Mouse (Mus musculus): ENCODE results near the gene Scyl2. TPM values are rescaled to one million over a fixed set of nuclear protein-coding genes. Genes with fewer than 3 reads are reported as not detected.
"Not testable (repeated sequence)": the region's sequence is repeated elsewhere in the genome, so short reads cannot be mapped to it uniquely, and the experiment has no call there.

The Scyl2 gene
- polyA plus RNA-seq, 3 experiments from 2014 or later, result 7.8 to 10.7 (median 9.9) TPM

DNA sequence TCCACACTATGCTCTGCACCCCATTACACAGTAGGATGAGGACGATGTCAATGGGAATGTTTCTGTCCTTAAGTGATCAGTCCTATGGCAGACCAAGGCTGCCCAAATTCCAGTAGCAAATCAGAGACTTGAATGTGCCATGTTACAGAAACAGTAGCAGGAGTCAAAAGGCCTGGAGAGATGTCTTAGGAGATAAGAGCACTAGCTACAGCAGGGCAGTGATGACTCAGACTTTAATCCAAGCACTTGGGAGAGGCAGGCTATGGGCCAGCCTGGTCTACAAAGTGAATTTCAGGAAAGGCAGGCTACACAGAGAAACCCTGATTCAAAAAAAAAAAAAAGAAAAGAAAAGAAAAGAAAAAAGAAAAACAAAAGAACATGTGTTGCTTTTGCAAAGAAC is 6.6 kb downstream of the Scyl2 start:
- no peak for ATAC-seq

DNA sequence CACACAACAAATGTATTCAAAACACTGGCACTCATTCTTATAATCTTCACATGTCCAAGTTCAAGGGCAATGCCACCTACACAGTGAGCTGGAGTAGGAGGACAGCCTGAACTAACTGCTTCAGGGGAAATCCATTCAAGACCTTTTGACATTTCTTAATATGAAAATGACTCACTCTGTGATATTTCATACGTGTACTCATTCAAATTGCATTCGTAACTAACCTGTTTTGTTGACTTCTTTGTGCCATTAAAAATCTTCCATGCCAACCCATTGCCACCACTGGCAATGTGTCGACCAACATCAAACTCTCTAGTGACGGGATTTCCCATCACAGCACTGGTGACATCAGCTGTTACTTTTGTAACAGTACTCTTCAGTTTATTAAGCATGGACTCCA is 8.0 kb downstream of the Scyl2 start:
- peak; percentile 74 for ATAC-seq

DNA sequence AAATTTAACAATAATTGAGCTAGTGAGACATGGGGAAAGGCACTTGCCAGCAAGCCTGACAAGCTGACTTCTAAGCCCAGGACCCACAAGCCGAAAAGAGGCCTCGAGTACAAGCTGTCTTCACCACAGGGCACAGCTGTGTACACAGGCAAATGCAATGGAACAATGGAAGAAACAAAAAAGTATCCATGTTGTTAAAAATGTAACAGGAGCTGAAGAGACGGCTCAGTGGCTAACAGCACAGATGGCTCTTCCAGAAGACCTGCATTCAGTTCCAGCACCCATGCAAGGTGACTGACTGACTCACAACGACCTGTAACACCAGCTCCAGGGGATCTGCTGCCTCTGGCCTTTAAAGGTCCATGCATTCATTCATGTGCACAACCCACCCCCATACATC is 9.5 kb downstream of the Scyl2 start:
- ATAC-seq, result no peak

DNA sequence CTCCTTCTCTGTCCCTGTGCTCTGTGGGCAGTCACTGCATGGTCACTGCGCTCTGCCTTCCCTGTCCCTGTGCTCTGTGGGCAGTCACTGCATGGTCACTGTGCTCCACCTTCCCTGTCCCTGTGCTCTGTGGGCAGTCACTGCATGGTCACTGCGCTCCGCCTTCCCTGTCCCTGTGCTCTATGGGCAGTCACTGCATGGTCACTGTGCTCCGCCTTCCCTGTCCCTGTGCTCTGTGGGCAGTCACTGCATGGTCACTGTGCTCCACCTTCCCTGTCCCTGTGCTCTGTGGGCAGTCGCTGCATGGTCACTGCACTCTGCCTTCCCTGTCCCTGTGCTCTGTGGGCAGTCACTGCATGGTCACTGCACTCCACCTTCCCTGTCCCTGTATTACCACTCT is 15.7 kb downstream of the Scyl2 start:
- ATAC-seq, result not testable (repeated sequence)

DNA sequence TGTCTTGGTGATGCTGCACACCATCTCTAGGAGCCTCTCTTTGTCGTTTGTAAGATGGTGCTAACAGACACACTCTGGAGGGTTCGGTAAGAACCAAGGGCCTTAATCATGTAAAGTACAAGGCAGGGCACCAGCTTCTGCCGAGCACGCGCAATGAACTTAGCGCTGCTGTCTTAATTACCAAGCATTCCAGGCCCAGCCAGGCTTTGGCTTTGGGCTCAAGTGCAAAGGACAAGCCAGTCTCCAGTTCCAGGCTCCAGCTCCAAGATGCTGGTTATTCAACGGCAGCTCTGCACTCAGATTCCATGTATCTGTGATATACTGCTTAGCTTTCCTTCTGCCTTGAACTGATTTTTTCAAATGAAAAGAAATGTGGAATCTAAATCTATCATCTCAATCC is 18.5 kb downstream of the Scyl2 start:
- no peak for ATAC-seq

DNA sequence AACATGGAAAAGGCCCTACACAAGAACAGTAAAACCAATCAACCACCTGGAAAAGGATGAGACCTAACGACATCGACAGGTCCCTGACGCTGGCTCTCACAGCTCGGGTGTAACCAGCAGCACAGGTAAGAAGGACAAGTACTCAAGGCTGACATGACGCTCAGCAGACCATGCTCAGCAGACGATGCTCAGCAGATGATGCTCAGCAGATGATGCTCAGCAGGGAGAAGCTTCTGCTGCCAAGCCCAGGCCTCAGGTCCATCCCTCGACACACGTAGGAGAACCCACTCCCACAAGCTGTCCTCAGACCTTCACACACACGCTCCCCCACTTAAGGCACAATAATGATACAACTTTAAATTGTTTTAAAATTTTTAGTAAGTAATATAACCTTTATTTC is 20.4 kb downstream of the Scyl2 start:
- ATAC-seq, result no peak

DNA sequence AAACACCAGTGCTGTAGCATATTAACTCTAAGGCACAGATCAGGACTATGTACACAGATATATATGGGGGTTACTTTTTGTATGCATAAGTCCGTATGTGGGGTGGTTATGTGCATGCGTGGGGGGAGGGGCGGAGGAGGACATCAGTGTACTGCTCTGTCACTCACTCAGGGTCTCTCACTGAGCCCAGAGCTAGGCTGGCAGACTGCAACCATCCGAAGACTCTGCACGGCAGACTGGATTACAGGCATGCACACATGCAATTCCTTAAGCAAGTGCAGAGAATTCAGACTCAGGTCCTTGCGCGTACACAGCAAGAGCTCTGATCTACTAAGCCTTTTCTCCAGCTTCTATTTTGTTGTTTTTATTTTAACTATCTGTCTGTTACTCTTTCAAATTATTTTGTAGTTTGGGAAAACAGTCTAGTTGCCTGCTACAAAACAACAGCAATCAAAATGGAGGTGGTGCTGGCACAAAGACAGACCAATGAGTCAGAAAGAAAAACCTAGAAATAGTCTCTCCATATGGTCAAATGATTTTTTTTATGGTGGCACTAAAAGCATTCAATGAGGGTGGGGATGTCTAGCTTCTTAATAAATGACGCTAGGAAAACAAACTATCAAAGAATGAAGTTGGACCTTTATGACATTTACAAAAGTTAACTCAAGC is 21.0 kb downstream of the Scyl2 start:
- ATAC-seq, result no peak

DNA sequence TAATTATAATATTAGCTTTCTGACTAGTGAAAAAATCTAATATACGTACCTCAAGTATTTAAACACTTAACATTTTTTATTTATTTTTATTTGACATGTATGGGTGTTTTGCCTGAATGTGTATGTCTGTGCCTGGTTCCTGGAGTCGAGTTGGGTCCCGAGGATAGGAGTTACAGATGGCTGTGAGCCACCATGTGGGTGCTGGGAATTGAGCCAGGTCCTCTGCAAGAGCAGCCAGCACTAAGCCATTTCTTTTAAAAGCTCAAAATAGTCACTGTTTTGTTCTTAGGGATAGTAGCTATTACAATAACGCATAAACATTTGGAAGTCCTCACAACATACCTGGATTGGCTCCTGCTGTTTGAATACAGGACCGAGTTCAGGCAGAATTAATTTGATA is 29.7 kb downstream of the Scyl2 start:
- no peak for ATAC-seq

DNA sequence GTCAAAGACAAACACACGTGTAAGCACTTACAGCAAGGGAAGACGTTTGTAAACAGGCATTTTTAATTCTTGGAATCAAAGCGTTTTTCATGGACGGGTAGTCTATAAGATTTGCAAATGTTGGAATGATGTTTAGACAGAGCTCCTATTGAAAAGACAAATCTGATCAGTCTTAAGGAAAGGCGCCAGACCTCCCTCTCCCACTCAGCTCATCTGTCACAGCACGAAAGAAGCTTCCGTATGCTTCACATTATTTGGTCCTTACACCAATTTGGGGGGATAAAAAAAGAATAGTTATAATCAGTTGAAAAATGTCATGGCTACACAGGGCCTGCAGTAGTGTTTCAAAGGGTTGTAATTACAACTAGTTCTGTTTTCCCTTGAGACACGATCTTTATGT is 33.2 kb downstream of the Scyl2 start:
- no peak for ATAC-seq

DNA sequence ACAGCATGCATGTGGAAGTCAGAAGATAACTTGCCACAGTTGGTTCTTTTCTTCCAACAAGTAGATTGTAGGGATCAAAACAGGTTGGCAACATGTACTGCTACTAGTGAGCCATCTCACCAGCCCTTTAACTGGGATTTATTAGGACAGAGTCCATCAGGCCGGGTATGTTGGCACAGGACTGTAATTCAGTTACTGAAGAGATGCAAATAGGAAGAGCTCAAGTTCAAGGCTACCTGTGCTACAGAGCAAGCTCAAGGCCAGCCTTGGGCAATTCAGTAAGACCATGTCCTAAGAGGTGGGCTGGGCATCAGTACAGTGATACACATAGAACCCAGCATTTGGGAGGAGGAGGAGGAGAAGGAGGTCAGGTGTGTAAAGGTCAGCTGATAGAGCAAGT is 34.4 kb downstream of the Scyl2 start:
- no peak for ATAC-seq

DNA sequence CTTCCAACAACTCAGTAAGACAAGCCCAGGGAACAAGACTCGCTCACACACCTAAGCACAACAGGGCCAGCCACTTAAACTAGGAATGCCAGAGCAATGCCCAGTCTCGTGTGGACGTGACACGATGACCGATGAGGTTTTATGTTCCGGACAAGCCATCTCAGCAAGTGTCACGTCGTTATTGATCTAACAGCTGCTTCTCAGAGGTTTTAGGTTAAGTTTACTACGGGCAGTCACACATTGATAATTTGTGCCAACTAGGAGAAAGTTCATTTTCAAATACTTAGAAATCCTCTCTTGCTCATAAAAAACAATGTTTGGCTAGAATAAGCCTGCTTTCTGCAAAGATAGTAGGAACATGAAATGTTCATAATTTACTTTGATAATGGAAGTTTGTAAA is 39.2 kb downstream of the Scyl2 start:
- no peak for ATAC-seq

DNA sequence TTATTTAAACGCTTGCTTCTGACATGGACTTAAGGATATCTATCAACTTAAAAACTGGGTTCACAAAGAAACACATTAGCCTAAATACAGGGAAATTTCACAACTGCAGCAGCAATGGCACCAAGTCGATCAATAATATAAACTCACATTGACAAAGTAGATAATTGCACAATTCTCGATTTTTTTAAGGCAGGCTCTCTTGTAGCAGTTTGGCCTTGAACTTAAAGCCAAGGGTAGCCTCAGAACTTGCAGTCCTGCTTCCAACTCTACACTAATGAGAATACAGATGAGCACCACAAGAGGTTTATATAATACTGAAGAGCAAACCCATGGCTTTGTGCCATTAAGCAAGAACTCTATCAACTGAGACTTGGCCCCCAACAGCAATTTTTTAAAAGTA is 49.1 kb downstream of the Scyl2 start:
- ATAC-seq, result no peak

DNA sequence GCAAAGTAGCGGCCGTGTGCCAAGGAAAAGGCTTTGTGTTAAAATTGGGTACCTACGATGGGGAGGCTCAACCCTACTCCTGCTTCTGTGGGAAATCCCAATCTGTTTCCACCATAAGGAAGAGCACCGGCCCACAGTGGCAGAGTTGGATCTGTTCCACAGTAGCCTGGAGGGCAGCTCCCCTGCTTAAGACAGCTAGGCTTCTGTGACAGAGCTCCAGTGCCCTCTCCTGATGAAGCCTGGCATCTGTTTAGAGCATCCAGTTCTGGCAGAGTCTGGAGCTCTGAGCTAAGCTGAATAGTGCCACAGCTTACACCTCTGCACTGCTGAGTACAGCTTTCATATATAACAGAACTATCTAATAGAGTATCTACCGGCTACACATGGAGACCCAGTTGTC is 51.1 kb downstream of the Scyl2 start:
- no peak for ATAC-seq

DNA sequence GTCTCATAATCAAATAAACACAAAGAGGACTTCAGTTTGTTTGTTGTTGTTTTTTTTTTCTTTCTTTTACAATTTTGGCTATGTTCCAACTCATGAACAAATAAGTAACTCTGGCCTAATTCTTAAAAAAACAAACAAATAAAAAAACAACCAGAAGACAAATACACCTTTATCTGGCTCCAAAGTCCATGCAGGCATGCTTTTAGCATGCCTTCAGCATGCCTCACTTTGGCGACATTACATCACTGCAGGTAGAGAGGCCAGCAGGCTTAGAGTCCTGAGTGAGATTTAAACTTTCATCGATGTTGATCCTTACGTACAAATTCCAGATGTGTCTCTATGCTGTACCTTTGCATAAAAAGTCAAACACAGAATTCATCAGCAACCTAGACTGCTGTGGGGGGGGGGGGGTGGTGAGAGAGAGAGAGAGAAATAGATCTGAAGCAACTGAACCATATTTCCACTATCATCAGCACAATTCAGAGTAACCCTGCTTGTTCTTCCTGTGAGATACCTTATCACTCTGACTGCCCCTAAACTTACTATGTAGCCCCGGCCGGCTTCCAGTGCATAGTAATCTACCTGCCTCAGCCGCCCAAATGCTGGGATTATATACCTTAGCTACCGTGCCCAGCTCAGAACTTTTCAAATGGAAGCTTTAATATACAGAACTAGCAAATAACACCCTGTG is 52.2 kb downstream of the Scyl2 start:
- ATAC-seq, result peak; percentile 39

DNA sequence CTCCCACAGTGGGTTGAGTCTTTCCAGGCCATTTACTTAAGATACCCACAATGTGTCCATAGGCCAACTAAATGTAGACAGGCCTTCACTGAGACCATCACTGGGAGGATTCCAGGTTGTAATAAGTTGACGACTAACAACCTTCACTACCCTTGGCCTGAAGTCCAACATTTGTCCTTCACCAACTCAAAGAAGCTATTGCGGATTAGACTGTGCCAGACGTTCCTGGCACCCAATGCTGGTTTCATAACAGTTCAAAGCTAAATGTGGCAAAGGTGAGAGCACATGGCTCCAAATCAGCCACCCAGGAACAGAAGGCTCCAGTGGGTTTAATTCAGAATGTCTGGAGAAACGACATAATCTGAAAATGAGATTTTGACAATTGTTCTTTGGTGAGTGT is 53.0 kb downstream of the Scyl2 start:
- ATAC-seq, result no peak

DNA sequence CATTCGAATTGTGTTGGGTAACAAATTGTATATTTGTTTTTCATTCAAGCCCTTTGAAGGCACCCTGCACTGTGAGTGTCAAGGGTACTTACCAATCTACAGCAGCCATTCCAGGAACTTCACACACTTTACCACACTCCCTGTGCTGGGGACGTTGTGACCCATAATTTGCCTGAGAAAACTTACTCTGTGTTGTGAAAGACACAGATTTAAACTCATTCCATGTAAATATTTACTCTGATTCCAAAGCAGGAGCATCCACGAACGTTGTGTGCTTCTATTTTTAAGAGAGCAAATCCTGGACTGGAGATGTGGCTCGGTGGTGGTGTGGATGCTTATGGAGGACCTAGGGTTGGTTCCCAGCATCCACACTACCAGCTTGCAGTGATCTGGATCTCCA is 54.3 kb downstream of the Scyl2 start:
- ATAC-seq, result no peak

DNA sequence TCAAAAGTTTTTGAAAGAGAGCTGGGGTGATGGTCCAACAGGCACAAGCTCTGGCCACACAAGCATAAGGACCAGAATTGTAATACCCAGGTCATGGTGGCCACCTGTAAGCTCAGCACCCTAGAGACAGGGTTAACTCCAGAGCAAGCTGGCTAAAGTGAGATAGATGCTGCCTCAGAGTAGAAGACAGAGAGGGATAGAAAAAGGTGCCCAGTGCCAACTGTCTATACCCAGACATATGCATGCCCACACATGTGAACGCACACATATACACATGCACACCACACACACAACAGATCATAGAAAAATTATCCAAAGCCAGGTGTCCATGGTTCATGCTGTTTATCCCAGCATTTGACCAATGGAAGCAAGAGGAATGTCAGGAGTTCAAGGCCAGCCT is 55.5 kb downstream of the Scyl2 start:
- ATAC-seq, result no peak

DNA sequence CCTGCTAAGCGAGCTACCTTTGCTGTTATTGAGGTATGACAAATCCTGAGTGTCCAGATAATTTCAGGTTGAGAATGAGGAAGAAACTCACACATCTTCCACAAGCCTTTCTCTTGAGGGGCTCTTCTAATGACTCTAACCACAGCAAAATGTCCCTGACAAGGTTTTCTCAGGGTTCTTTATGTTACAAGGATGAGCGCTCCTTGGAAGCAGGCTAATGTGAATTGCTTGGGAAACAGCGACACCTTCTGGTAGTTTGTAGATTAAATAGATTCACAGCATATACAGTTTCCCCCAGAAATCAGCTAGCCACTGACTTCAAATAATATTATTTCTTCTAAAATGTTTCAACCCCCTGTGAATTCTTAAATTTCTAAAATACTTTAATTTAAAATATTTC is 56.0 kb downstream of the Scyl2 start:
- ATAC-seq, result peak; percentile 72

DNA sequence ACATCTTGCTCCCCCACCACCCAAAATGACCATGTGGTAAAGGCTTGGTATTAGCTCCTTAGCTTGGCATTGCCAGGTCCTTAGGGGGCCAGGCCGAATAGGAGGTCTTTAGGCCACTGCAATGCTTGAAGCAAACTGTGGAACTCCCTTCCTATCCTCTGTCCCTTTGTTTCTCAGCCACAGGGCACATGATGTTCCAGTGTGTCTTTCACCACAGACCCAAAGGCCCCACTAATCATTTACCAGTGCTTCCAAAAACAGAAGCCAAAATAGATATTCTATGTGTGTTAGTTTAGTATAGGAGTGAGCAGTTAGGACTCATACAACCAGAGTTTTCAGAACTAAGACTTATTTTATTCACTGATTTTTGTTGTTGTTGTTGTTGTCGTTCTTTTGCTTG is 59.4 kb downstream of the Scyl2 start:
- ATAC-seq, result no peak

DNA sequence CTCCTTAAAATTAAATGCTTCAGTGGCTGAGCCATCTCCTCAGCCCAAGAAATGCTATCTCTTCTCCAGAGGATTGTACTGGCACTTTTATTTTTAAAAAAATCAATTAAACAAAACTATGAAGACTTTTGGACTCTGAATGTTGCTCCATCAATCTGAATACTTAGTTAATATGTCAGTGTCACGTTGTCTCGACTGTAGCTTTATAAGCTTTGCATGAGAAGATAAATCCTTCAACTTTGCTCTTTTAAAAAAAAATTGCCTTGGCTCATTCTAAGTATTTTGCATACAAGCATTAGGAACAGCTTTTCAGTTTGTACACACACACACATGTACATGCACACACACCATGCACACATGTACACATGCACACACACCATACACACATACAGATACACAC is 61.9 kb downstream of the Scyl2 start:
- ATAC-seq, result no peak

DNA sequence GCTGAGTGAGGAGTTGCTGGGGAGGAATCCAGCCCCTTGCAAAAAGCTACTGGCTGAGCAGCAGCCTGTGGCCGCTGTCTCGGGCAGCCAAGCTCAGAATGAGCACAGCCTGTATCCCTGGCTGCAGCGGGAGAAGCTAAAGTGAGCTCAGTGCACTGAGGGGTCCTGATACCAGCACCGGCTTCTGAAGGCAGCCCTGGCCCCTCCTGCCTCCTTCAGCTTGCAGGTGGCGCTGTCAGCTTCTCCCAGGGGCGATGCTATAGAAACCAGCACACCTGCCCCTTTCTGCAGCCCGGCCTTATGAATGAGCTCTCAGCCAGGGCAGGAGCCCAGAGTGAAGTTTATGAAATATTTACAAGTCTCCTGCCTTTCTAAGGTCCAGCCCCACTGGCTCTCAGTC is 65.0 kb downstream of the Scyl2 start, which contains the start of gene Slc17a8:
Gene Slc17a8 (minus strand): TSS at position 125 of the 400 bp plus-strand sequence.
- ATAC-seq, result no peak

DNA sequence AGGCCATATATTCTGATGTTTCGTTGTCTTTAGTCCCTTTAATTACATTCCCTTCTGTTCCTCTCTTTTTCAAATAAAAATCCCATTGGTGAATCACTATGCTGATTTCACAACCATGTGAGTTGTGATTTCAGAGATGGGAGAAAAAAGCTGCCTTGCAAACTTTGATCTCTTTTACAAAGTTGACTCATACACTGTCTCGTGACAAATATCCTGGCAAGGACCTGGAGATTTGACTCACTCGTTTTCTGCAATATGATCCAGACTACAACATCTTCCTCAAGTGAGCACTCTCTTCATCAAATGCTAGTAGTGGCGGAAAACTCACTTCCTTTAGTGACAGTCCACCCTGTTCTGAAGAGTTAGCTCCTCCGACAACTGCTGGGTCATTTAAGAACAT is 86.8 kb downstream of the Scyl2 start:
- no peak for ATAC-seq

DNA sequence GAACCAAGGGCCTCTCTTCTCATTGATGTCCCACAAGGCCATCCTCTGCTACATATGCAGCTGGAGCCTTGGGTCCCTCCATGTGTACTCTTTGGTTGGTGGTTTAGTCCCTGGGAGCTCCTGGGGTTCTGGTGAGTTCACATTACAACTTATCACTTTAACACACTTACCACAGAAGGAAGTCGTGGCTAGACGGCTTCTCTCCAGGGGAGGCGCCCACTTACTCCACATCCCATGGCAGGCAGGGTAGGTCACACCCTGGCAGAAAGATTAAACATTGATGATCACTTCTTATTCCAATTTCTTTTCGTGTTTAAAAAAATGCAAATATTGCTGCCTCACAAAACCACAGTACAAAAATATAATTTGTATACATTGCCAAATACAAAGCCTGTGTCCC is 88.8 kb downstream of the Scyl2 start:
- no peak for ATAC-seq

DNA sequence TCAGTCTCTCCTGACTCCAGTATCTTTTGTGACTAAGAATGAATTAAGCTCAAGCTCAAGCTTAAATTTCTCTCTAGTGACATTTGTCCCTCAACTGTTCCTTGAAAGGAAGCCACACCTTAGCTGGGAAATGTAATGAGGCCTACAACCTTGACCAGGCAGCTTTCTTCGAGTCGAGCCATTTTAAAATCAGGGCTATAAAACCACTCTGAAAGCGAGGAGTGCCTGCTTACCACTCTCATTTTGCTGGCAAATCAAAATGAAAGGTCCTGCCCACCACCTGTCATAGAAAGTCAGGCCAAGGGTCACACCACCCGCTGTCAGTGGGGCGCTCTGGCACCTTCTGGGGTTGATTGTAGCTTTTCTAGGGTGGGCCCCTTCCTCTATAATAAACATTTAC is 90.2 kb downstream of the Scyl2 start:
- ATAC-seq, result no peak

DNA sequence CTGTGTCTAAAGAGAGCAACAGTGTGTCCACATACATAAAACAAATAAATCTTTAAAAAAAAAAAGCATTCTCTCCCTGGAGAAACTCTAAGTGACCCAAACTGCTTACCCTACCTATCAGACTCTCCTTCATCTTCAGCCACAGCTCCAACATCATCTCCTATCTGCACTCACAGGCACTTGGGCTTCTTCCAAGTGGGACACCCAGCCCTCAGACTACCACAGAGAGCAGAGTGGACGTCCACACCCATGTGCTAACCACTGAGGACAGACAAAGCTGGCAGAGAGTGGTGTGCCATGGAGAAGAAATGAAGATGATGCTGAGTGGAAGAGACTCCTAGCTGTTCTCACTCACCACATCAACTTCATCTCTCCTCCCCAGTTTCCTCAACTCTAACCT is 90.6 kb downstream of the Scyl2 start:
- no peak for ATAC-seq

Data from inflammation-experienced regulatory T-cells, adult 6 months (primary cell).